Mouse (Mus musculus): Measurements from ENCODE around the gene Gm48551. TPM values are rescaled to one million over a fixed set of nuclear protein-coding genes. Genes with fewer than 3 reads are reported as not detected.
A peak's percentile ranks its signal among the peaks of the same experiment; 100 is the strongest.

Gene Gm48551
- polyA plus RNA-seq, 1 experiment, result 3.7 TPM

GRCm38 (mm10) chr10:81418216-81419070 lies 34.2 kb downstream of the Gm48551 start:
- DNase-seq, result no peak
- TF ChIP-seq CTCF (IDR thresholded peaks at IDR 0.05; ENCODE audit: insufficient read depth, low read length) (no peak), POLR2A (IDR thresholded peaks at IDR 0.05; ENCODE audit: borderline replicate concordance, extremely low read depth, low read depth, low read length) (no peak)
- 62% methylated on average over 11 of the region's 11 CpGs for WGBS
- H3K4me3 ChIP-seq (replicated peaks; ENCODE audit: extremely low read depth, low read depth, low read length), result no peak overlapping the region
- H3K4me1 ChIP-seq (ENCODE audit: control insufficient read depth, insufficient read depth, low read length), result peaks cover 68% of the 10 kb centered on the region

- Histone ChIP-seq H3K4me3 (replicated peaks; ENCODE audit: extremely low read depth, low read depth, low read length) (no peak overlapping the region), H3K4me1 (ENCODE audit: control insufficient read depth, insufficient read depth, low read length) (peaks cover 69% of the 10 kb centered on the region)
- TF ChIP-seq POLR2A (IDR thresholded peaks at IDR 0.05; ENCODE audit: borderline replicate concordance, extremely low read depth, low read depth, low read length) (no peak), CTCF (IDR thresholded peaks at IDR 0.05; ENCODE audit: insufficient read depth, low read length) (no peak)
- 87% methylated on average over 10 of the region's 10 CpGs for WGBS
- DNase-seq, result no peak
Measured at GRCm38 (mm10) chr10:81419111-81419928, 35.1 kb downstream of the Gm48551 start.

- no peak for TF ChIP-seq POLR2A (IDR thresholded peaks at IDR 0.05; ENCODE audit: borderline replicate concordance, extremely low read depth, low read depth, low read length)
- TF ChIP-seq CTCF (IDR thresholded peaks at IDR 0.05; ENCODE audit: insufficient read depth, low read length), result no peak
- no peak overlapping the region for H3K4me3 ChIP-seq (replicated peaks; ENCODE audit: extremely low read depth, low read depth, low read length)
- peak; percentile 9 for DNase-seq
- H3K4me1 ChIP-seq (ENCODE audit: control insufficient read depth, insufficient read depth, low read length), result peaks cover 66% of the 10 kb centered on the region
- WGBS, result 87% methylated on average over 40 of the region's 40 CpGs
Measured at GRCm38 (mm10) chr10:81420191-81420767, 36.0 kb downstream of the Gm48551 start.

- no peak for TF ChIP-seq CTCF (IDR thresholded peaks at IDR 0.05; ENCODE audit: insufficient read depth, low read length)
- no peak for TF ChIP-seq POLR2A (IDR thresholded peaks at IDR 0.05; ENCODE audit: borderline replicate concordance, extremely low read depth, low read depth, low read length)
- 73% methylated on average over 4 of the region's 4 CpGs for WGBS
- peaks cover 62% of the 10 kb centered on the region for H3K4me1 ChIP-seq (ENCODE audit: control insufficient read depth, insufficient read depth, low read length)
- peak; percentile 12 for DNase-seq
- H3K4me3 ChIP-seq (replicated peaks; ENCODE audit: extremely low read depth, low read depth, low read length), result no peak overlapping the region
Measured at GRCm38 (mm10) chr10:81421041-81421796, 37.0 kb downstream of the Gm48551 start.

DNA sequence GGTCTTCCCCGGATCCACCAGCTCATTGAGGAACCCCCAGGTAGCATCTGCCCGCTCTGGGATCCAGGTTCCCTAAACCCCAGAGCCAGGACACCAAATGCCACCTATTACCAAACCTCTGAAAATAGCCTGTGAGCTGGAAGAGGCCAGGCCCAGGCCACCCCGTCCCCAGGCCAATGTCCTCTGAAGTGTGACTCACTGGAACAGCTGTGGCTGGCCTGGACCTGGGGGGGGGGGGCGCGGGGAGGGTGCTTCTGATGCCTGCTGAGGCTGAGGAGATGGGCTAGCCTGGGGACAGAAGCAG lies 37.5 kb downstream of the Gm48551 start:
- TF ChIP-seq POLR2A (IDR thresholded peaks at IDR 0.05; ENCODE audit: borderline replicate concordance, extremely low read depth, low read depth, low read length) (no peak), CTCF (IDR thresholded peaks at IDR 0.05; ENCODE audit: insufficient read depth, low read length) (no peak)
- WGBS, result 68% methylated on average over 5 of the region's 5 CpGs
- DNase-seq, result no peak
- Histone ChIP-seq H3K4me1 (ENCODE audit: control insufficient read depth, insufficient read depth, low read length) (peaks cover 57% of the 10 kb centered on the region), H3K4me3 (replicated peaks; ENCODE audit: extremely low read depth, low read depth, low read length) (no peak overlapping the region)

GRCm38 (mm10) chr10:81422191-81422590 lies 37.9 kb downstream of the Gm48551 start:
- H3K4me1 ChIP-seq (ENCODE audit: control insufficient read depth, insufficient read depth, low read length), result peaks cover 54% of the 10 kb centered on the region
- WGBS, result 47% methylated on average over 6 of the region's 6 CpGs
- no peak overlapping the region for H3K4me3 ChIP-seq (replicated peaks; ENCODE audit: extremely low read depth, low read depth, low read length)
- TF ChIP-seq CTCF (IDR thresholded peaks at IDR 0.05; ENCODE audit: insufficient read depth, low read length) (no peak), POLR2A (IDR thresholded peaks at IDR 0.05; ENCODE audit: borderline replicate concordance, extremely low read depth, low read depth, low read length) (no peak)
- DNase-seq, result peak; percentile 55

DNA sequence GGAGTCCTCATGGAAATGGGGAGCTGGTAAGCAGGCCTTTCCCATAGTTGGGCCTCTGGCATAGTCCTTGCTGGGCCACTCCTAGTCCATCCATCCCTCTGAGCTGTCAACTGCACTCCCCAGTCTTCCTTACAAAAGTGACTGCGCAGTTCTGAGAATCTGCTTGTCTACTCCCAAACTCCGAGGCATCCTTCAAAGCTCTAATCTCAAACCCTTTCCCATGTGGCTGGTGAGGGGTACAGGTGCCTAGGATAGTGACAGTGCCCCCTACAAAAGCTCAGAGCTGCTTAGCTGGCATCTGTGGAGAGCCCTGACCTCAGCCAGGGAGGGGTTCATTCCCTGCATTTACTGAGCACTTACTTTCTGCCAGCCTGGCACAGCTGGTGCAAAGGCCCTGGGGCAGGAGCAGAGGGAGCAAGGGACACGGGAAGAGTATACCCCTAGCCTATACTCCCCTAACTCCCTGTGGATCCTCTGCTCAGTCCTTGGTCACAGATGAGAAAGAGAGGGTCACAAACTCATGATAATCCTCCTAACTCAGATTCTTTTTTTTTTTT lies 38.5 kb downstream of the Gm48551 start:
- no peak for TF ChIP-seq POLR2A (IDR thresholded peaks at IDR 0.05; ENCODE audit: borderline replicate concordance, extremely low read depth, low read depth, low read length)
- no peak for TF ChIP-seq CTCF (IDR thresholded peaks at IDR 0.05; ENCODE audit: insufficient read depth, low read length)
- WGBS, result 80% methylated on average over 3 of the region's 3 CpGs
- H3K4me1 ChIP-seq (ENCODE audit: control insufficient read depth, insufficient read depth, low read length), result peaks cover 49% of the 10 kb centered on the region
- no peak for DNase-seq
- no peak overlapping the region for H3K4me3 ChIP-seq (replicated peaks; ENCODE audit: extremely low read depth, low read depth, low read length)

- H3K4me3 ChIP-seq (replicated peaks; ENCODE audit: extremely low read depth, low read depth, low read length), result no peak overlapping the region
- 67% methylated on average over 4 of the region's 4 CpGs for WGBS
- peaks cover 45% of the 10 kb centered on the region for H3K4me1 ChIP-seq (ENCODE audit: control insufficient read depth, insufficient read depth, low read length)
- no peak for DNase-seq
- TF ChIP-seq POLR2A (IDR thresholded peaks at IDR 0.05; ENCODE audit: borderline replicate concordance, extremely low read depth, low read depth, low read length), result no peak
- no peak for TF ChIP-seq CTCF (IDR thresholded peaks at IDR 0.05; ENCODE audit: insufficient read depth, low read length)
Measured at GRCm38 (mm10) chr10:81423476-81424245, 39.4 kb downstream of the Gm48551 start.

All from lung, adult 2 months (tissue).